Mouse (Mus musculus): ENCODE data around the gene Tubgcp5.

DNA sequence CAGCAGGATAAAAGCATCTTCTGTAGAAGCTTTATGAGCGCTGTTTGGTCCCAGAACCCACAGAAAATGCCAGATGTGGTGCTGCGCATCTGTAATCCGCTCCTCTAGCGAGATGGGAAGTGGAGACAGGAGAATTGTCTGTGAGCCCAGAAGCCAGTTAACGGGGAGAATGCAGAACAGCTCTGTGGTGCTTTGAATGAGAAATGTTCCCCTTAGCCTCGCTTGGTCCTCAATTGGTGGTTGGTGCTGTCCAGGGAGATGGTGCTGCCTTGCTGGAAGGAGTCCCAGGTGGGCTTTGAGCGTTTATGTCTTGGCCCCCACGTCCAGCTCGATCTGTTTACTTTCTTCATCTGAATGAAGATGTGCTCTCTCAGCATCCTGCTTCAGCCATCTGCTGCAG lies 86.9 kb downstream of the Tubgcp5 start:
- TF ChIP-seq TCF12 (IDR thresholded peaks at IDR 0.05; ENCODE audit: insufficient read depth, poor library complexity, severe bottlenecking) (no peak), POLR2A (IDR thresholded peaks at IDR 0.05; ENCODE audit: insufficient read length, low read depth) (no peak), MYOG (IDR thresholded peaks at IDR 0.05; ENCODE audit: control insufficient read depth in 1 of 3, insufficient read depth in 1 of 3, insufficient read length in 2 of 3, low read depth in 2 of 3) (no peak), E2F4 (IDR thresholded peaks at IDR 0.05; ENCODE audit: insufficient read depth) (no peak), USF1 (IDR thresholded peaks at IDR 0.05; ENCODE audit: low read depth) (no peak)

Data from myocyte (in vitro differentiated cells).